Mouse (Mus musculus) forebrain, embryonic 10.5 days (tissue): ENCODE data around the gene Chrdl2. TPM values are rescaled to one million over a fixed set of nuclear protein-coding genes. Genes with fewer than 3 reads are reported as not detected.

ENCODE experiments used
- DNase-seq: peaks from one replicate; pipeline ENCODE4 v3.0.0-alpha.2; 2017; ENCODE audit warnings: low spot score; ENCODE audit errors: extremely low spot score
- H3K27ac ChIP-seq: fragments of 300-500 bp; sonication (generic); 2 replicates; pipeline ENCODE4 v1.5.1; 2016; ENCODE audit warnings: mild to moderate bottlenecking
- H3K27me3 ChIP-seq: fragments of 300-500 bp; sonication (generic); 2 replicates; pipeline ENCODE4 v1.6.1; 2016; ENCODE audit warnings: mild to moderate bottlenecking; ENCODE audit not compliant: poor library complexity, severe bottlenecking
- H3K36me3 ChIP-seq: fragments of 300-500 bp; sonication (generic); replicated peaks from 2 replicates; pipeline ENCODE4 v1.6.1; 2016; ENCODE audit warnings: mild to moderate bottlenecking, moderate library complexity
- H3K4me1 ChIP-seq: fragments of 300-500 bp; sonication (generic); 2 replicates; pipeline ENCODE4 v1.6.1; 2016
- H3K4me3 ChIP-seq: fragments of 300-500 bp; sonication (generic); 2 replicates; pipeline ENCODE4 v1.5.1; 2016; ENCODE audit warnings: mild to moderate bottlenecking, moderate library complexity
- H3K9me3 ChIP-seq: fragments of 300-500 bp; sonication (generic); 2 replicates; pipeline ENCODE4 v1.6.1; 2016; ENCODE audit warnings: mild to moderate bottlenecking, moderate library complexity
- WGBS: fragments of 180-500 bp; shearing (Covaris S2); methylation state at CpG from one replicate; pipeline ENCODE4 v1.1.7; 2016; 5-methylcytosine and 5-hydroxymethylcytosine counted together
- polyA plus RNA-seq: library from polyadenylated mRNA; unstranded; fragments of >200 nt; fragmentation: Nextera tagmentation; extraction: Ambion mirVana; gene quantifications from 2 replicates; pipeline ENCODE4 v1.2.1, GENCODE M21; 2016

Gene Chrdl2
- polyA plus RNA-seq, 1 experiment from 2014 or later = 0.41 TPM

DNA sequence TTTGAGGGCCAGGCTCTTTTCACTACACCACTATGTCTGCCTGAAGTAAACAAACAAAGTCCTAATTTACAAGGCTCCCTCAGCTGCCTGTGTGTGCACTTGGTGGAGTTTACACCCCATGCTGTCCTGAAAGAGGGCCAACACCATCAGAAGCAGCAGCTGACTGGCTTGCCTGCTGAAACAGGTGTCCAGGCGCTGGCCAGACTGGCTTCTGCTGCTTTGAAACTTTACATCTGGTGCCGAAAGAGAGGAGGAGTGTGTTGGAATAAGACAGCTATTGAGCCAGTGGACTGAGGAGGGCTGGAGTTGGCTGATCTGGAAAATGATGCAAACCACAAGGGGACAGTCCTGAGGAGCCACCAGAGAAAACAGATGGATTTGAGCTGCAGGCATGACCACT, 68.0 kb downstream of the Chrdl2 start:
- DNase-seq = no peak
- no peak overlapping the region for H3K4me3 ChIP-seq
- H3K4me1 ChIP-seq = no peaks in the 10 kb centered on the region
- 91% methylated on average over 2 of the region's 2 CpGs for WGBS
- H3K27me3 ChIP-seq = no peaks in the 10 kb centered on the region
- H3K27ac ChIP-seq = no peak overlapping the region
- H3K9me3 ChIP-seq = peaks cover 7% of the 10 kb centered on the region; the same call in 1 of the 2 replicates
- H3K36me3 ChIP-seq = peaks cover 25% of the 10 kb centered on the region

GRCm38 (mm10) chr7:100076296-100076695, 70.3 kb downstream of the Chrdl2 start:
- Histone ChIP-seq H3K4me3 (no peak overlapping the region), H3K9me3 (peaks cover 7% of the 10 kb centered on the region; the same call in 1 of the 2 replicates), H3K27me3 (no peaks in the 10 kb centered on the region), H3K36me3 (peaks cover 48% of the 10 kb centered on the region), H3K4me1 (no peaks in the 10 kb centered on the region), H3K27ac (no peak overlapping the region)
- no peak for DNase-seq
- WGBS = 92% methylated on average over 5 of the region's 5 CpGs

GRCm38 (mm10) chr7:100077071-100077470, 71.1 kb downstream of the Chrdl2 start:
- 93% methylated on average over 4 of the region's 4 CpGs for whole genome bisulfite sequencing
- Histone ChIP-seq H3K4me1 (no peaks in the 10 kb centered on the region), H3K27me3 (no peaks in the 10 kb centered on the region), H3K9me3 (peaks cover 7% of the 10 kb centered on the region; the same call in 1 of the 2 replicates), H3K27ac (no peak overlapping the region), H3K36me3 (peaks cover 56% of the 10 kb centered on the region), H3K4me3 (no peak overlapping the region)
- DNase-seq = no peak

DNA sequence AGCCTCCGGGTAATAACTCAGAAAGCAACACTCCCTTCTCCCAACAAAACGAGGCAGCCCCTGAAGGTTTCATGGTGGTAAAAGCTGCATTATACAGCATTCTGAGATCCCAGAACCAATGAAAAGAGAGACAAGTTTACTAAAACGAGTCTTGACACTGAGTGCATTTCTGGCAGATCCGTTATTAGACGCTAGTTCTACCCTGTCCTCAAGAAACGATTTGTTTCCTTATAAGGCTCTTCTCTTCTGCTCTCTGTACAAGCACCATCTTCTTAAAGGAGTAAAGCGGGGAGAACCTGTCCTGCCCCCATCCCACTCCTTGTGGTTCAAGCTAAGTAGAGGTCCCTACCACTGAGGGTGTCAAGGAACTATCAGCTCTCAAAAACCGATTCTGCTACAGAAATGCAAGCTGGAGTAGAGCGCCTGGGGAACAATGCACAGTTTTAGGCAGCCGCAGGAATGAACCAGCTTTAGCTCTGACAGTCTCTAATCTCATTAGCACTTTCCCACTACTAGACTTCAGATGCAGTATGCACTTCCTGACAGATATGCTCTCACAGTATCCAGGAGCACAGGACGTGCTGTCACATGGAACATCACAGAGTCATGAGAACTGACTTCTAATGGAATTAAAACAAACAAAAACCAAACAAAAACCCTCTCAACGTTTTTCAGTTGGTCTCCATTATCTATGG, 74.3 kb downstream of the Chrdl2 start:
- Histone ChIP-seq H3K4me1 (peaks cover 10% of the 10 kb centered on the region; the same call in 1 of the 2 replicates), H3K4me3 (no peak overlapping the region), H3K9me3 (no peaks in the 10 kb centered on the region), H3K36me3 (peaks cover 87% of the 10 kb centered on the region), H3K27ac (no peak overlapping the region), H3K27me3 (no peaks in the 10 kb centered on the region)
- DNase-seq = no peak
- whole genome bisulfite sequencing = 77% methylated on average over 12 of the region's 12 CpGs

DNA sequence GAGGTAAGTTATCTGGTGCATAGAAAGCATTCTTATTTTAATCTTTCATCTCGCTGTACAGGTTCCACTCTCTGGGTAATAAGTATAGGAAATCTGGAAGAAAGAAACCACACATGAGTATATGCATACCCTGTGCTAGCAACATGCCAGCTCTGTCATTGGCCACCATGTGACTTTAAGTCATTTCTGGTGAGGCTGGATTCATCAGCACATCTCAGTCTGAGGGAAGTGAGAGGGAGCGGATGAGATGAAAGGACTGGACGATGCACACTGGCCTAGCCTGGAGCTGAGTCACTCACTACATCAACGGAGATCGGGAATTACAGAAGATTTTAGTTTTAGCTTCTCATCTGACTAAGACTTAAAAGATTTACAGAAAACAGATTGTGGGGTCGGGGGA, 76.9 kb downstream of the Chrdl2 start:
- H3K9me3 ChIP-seq = no peaks in the 10 kb centered on the region
- H3K27me3 ChIP-seq = no peaks in the 10 kb centered on the region
- H3K36me3 ChIP-seq = peaks cover 99% of the 10 kb centered on the region
- DNase-seq = no peak
- H3K27ac ChIP-seq = no peak overlapping the region
- H3K4me3 ChIP-seq = no peak overlapping the region
- WGBS = 95% methylated on average over 6 of the region's 6 CpGs
- H3K4me1 ChIP-seq = peaks cover 26% of the 10 kb centered on the region

- H3K4me3 ChIP-seq = no peak overlapping the region
- H3K4me1 ChIP-seq = peaks cover 26% of the 10 kb centered on the region
- no peaks in the 10 kb centered on the region for H3K27me3 ChIP-seq
- H3K27ac ChIP-seq = no peak overlapping the region
- peaks cover under 1% of the 10 kb centered on the region; the same call in 1 of the 2 replicates for H3K9me3 ChIP-seq
- WGBS = 93% methylated on average over 6 of the region's 6 CpGs
- DNase-seq = no peak
- H3K36me3 ChIP-seq = peaks cover 98% of the 10 kb centered on the region
These were observed 77.8 kb downstream of the Chrdl2 start for GRCm38 (mm10) chr7:100083812-100084211.

Other genes starting within 250 kb of the Chrdl2 start
- not detected in 2 replicates for gene Olfr521, start 242.7 kb upstream of the Chrdl2 start, polyA plus RNA-seq
- 2.1 and 2.2 TPM in 2 replicates for gene Neu3, start 177.8 kb upstream of the Chrdl2 start, polyA plus RNA-seq
- gene Xrra1, start 147.1 kb upstream of the Chrdl2 start, polyA plus RNA-seq = 0.48 and 0.52 TPM in 2 replicates
- 367 and 394 TPM in 2 replicates for gene Spcs2, start 142.7 kb upstream of the Chrdl2 start, polyA plus RNA-seq
- gene Rnf169, start 25.7 kb upstream of the Chrdl2 start, polyA plus RNA-seq = 4.1 and 4.2 TPM in 2 replicates
- gene Pold3, start 115.4 kb downstream of the Chrdl2 start, polyA plus RNA-seq = 139 and 140 TPM in 2 replicates
- 22.7 and 24.7 TPM in 2 replicates for gene Lipt2, start 153.1 kb downstream of the Chrdl2 start, polyA plus RNA-seq
- 6.5 and 10.0 TPM in 2 replicates for gene Kcne3, start 170.3 kb downstream of the Chrdl2 start, polyA plus RNA-seq
- gene Pgm2l1, start 221.2 kb downstream of the Chrdl2 start, polyA plus RNA-seq = 3.1 and 3.7 TPM in 2 replicates